Mouse (Mus musculus) midbrain, embryonic 13.5 days (tissue): ENCODE results near the gene Ctse. TPM values are rescaled to one million over a fixed set of nuclear protein-coding genes. Genes with fewer than 3 reads are reported as not detected.

Source experiments
- ATAC-seq: fragments of 200-750 bp; cut with Nextera tagmentation; 2 replicates; pipeline ENCODE4 v1.8.0; 2017; ENCODE audit warnings: mild to moderate bottlenecking, moderate TSS enrichment, moderate library complexity
- H3K27ac ChIP-seq: fragments of 300-500 bp; sonication (generic); 2 replicates; pipeline ENCODE4 v1.5.1; 2015; ENCODE audit warnings: inconsistent platforms, mild to moderate bottlenecking, moderate library complexity
- H3K27me3 ChIP-seq: fragments of 300-500 bp; sonication (generic); 2 replicates; pipeline ENCODE4 v1.6.1; 2015; ENCODE audit warnings: mild to moderate bottlenecking, inconsistent platforms
- H3K36me3 ChIP-seq: fragments of 300-500 bp; sonication (generic); 2 replicates; pipeline ENCODE4 v1.6.1; 2015; ENCODE audit warnings: mild to moderate bottlenecking, inconsistent platforms
- H3K4me1 ChIP-seq: fragments of 300-500 bp; sonication (generic); replicated peaks from 2 replicates; pipeline ENCODE4 v1.6.1; 2015; ENCODE audit warnings: inconsistent platforms
- H3K4me2 ChIP-seq: fragments of 300-500 bp; sonication (generic); replicated peaks from 2 replicates; pipeline ENCODE4 v1.6.1; 2015; ENCODE audit warnings: moderate library complexity, mild to moderate bottlenecking, inconsistent platforms
- H3K4me3 ChIP-seq: fragments of 300-500 bp; sonication (generic); replicated peaks from 2 replicates; pipeline ENCODE4 v1.5.1; 2015; ENCODE audit warnings: mild to moderate bottlenecking, inconsistent platforms
- H3K9ac ChIP-seq: fragments of 300-500 bp; sonication (generic); replicated peaks from 2 replicates; pipeline ENCODE4 v1.6.1; 2015; ENCODE audit warnings: mild to moderate bottlenecking, inconsistent platforms
- H3K9me3 ChIP-seq: fragments of 300-500 bp; sonication (generic); 2 replicates; pipeline ENCODE4 v1.6.1; 2016; ENCODE audit warnings: mild to moderate bottlenecking, inconsistent platforms
- WGBS: fragments of 180-500 bp; shearing (Covaris S2); methylation state at CpG from one replicate; pipeline ENCODE4 v1.1.7; 2015; 5-methylcytosine and 5-hydroxymethylcytosine counted together
- polyA plus RNA-seq: library from polyadenylated mRNA; unstranded; fragments of >200 nt; fragmentation: Nextera tagmentation; extraction: Ambion mirVana; gene quantifications from 2 replicates; pipeline ENCODE4 v1.2.1, GENCODE M21; 2015

Ctse gene
- polyA plus RNA-seq, 1 experiment from 2014 or later = not detected

GRCm38 (mm10) chr1:131659512-131660085 is 21.5 kb downstream of the Ctse start:
- H3K27ac ChIP-seq = no peak overlapping the region
- 75% methylated on average over 5 of the region's 5 CpGs for WGBS

DNA sequence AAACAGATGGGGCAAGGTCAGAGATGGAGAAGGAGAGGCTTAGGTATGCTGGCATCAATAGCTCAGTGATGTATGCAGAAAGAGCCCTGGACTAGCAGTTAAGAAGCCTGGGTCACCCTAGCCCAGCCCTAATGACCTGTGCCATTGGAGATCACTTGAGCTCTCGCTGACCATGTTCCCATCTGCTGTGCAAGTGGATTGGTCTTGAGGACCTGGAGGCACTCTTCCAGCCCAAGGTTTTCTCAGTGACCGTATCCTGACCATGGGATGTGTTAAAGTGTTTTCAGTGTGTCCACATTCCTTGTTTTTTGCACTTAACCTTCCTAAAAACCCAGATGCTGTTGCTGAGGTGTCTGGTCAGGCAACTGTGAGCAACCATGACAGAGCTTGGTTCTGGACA is 22.2 kb downstream of the Ctse start:
- Histone ChIP-seq H3K4me3 (no peak overlapping the region), H3K36me3 (no peaks in the 10 kb centered on the region), H3K4me2 (no peak overlapping the region), H3K9me3 (no peaks in the 10 kb centered on the region), H3K27ac (no peak overlapping the region), H3K27me3 (no peaks in the 10 kb centered on the region), H3K4me1 (peaks cover 7% of the 10 kb centered on the region), H3K9ac (no peak overlapping the region)
- no peak for ATAC-seq
- WGBS = 90% methylated on average over 2 of the region's 2 CpGs

More at GRCm38 (mm10) chr1:131659512-131660085, 21.5 kb downstream of the Ctse start:
- H3K27me3 ChIP-seq = no peaks in the 10 kb centered on the region
- no peak for ATAC-seq
- H3K36me3 ChIP-seq = no peaks in the 10 kb centered on the region
- no peaks in the 10 kb centered on the region for H3K9me3 ChIP-seq
- H3K4me2 ChIP-seq = no peak overlapping the region
- H3K4me1 ChIP-seq = peaks cover 7% of the 10 kb centered on the region
- no peak overlapping the region for H3K9ac ChIP-seq
- H3K4me3 ChIP-seq = no peak overlapping the region

GRCm38 (mm10) chr1:131660716-131661472 is 22.8 kb downstream of the Ctse start:
- H3K9ac ChIP-seq = no peak overlapping the region
- WGBS = 81% methylated on average over 7 of the region's 7 CpGs

DNA sequence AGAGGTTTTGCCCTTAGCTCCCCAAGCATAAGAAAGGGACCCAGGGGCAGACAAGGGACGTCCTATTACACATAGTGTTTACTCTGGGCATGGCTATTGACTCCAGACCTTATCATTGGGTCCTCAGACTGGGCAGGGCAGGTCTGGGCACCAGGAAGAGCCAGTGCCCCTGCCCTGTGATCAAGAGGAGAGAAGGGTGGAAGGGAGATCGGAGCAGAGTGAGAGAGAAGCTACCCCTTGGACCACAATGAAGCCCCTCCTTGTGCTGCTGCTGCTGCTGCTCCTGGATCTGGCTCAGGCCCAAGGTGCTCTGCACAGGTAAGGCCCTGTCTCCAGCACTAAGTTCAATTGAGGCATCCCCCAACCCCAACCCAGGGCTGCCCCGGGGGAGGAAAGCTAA is 23.6 kb downstream of the Ctse start:
- H3K4me3 ChIP-seq = no peak overlapping the region
- H3K9ac ChIP-seq = no peak overlapping the region
- WGBS = 74% methylated on average over 3 of the region's 3 CpGs
- no peaks in the 10 kb centered on the region for H3K27me3 ChIP-seq
- no peak overlapping the region for H3K4me2 ChIP-seq
- no peaks in the 10 kb centered on the region for H3K9me3 ChIP-seq
- no peak overlapping the region for H3K27ac ChIP-seq
- no peaks in the 10 kb centered on the region for H3K36me3 ChIP-seq
- H3K4me1 ChIP-seq = peaks cover 7% of the 10 kb centered on the region
- no peak for ATAC-seq

More at GRCm38 (mm10) chr1:131660716-131661472, 22.8 kb downstream of the Ctse start:
- Histone ChIP-seq H3K36me3 (no peaks in the 10 kb centered on the region), H3K27ac (no peak overlapping the region), H3K4me1 (peaks cover 7% of the 10 kb centered on the region), H3K27me3 (no peaks in the 10 kb centered on the region), H3K4me3 (no peak overlapping the region), H3K4me2 (no peak overlapping the region), H3K9me3 (no peaks in the 10 kb centered on the region)
- ATAC-seq = no peak

GRCm38 (mm10) chr1:131663286-131663995 is 25.3 kb downstream of the Ctse start:
- H3K4me1 ChIP-seq = no peaks in the 10 kb centered on the region
- H3K9me3 ChIP-seq = no peaks in the 10 kb centered on the region
- 91% methylated on average over 9 of the region's 9 CpGs for WGBS
- no peaks in the 10 kb centered on the region for H3K27me3 ChIP-seq
- H3K4me2 ChIP-seq = no peak overlapping the region
- ATAC-seq = no peak
- H3K27ac ChIP-seq = no peak overlapping the region
- no peak overlapping the region for H3K9ac ChIP-seq
- no peak overlapping the region for H3K4me3 ChIP-seq
- no peaks in the 10 kb centered on the region for H3K36me3 ChIP-seq

GRCm38 (mm10) chr1:131664136-131664535 is 26.0 kb downstream of the Ctse start:
- H3K9me3 ChIP-seq = no peaks in the 10 kb centered on the region
- no peaks in the 10 kb centered on the region for H3K36me3 ChIP-seq
- no peaks in the 10 kb centered on the region for H3K4me1 ChIP-seq
- no peak overlapping the region for H3K4me2 ChIP-seq
- no peak overlapping the region for H3K9ac ChIP-seq
- no peak overlapping the region for H3K4me3 ChIP-seq
- no peaks in the 10 kb centered on the region for H3K27me3 ChIP-seq
- WGBS = 91% methylated on average over 5 of the region's 5 CpGs
- no peak for ATAC-seq
- H3K27ac ChIP-seq = no peak overlapping the region

GRCm38 (mm10) chr1:131665886-131666285 is 27.8 kb downstream of the Ctse start:
- no peaks in the 10 kb centered on the region for H3K36me3 ChIP-seq
- H3K4me1 ChIP-seq = no peaks in the 10 kb centered on the region
- ATAC-seq = no peak
- H3K4me2 ChIP-seq = no peak overlapping the region
- H3K27ac ChIP-seq = no peak overlapping the region
- H3K9ac ChIP-seq = no peak overlapping the region
- H3K27me3 ChIP-seq = no peaks in the 10 kb centered on the region
- H3K4me3 ChIP-seq = no peak overlapping the region
- 74% methylated on average over 1 of the region's 1 CpGs for WGBS
- H3K9me3 ChIP-seq = no peaks in the 10 kb centered on the region

GRCm38 (mm10) chr1:131671113-131671512 is 33.0 kb downstream of the Ctse start:
- no peak for ATAC-seq
- Histone ChIP-seq H3K4me3 (no peak overlapping the region), H3K9me3 (no peaks in the 10 kb centered on the region), H3K4me2 (no peak overlapping the region), H3K9ac (no peak overlapping the region), H3K27ac (no peak overlapping the region), H3K27me3 (no peaks in the 10 kb centered on the region), H3K4me1 (no peaks in the 10 kb centered on the region), H3K36me3 (no peaks in the 10 kb centered on the region)
- WGBS = 89% methylated on average over 8 of the region's 8 CpGs

DNA sequence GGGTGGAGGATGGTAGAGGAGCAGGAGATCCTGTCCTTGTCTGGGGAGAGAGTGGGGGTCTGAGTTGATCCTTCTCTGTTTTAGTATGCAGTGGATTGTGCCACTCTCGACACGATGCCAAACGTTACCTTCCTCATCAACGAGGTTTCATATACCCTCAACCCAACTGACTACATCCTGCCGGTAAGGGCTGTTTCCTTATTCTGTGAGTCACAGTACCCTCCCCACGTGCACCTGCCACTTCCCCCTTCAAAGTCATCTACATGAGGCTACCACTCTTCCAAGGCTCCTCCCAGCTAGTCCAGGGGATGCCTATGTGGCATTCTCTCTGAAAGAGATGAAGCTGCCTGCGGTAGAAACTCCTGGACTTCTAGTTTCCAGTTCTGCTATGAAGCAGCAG is 34.3 kb downstream of the Ctse start:
- no peaks in the 10 kb centered on the region for H3K4me1 ChIP-seq
- no peaks in the 10 kb centered on the region for H3K36me3 ChIP-seq
- ATAC-seq = no peak
- H3K9me3 ChIP-seq = no peaks in the 10 kb centered on the region
- H3K4me2 ChIP-seq = no peak overlapping the region
- H3K27ac ChIP-seq = no peak overlapping the region
- H3K27me3 ChIP-seq = no peaks in the 10 kb centered on the region
- no peak overlapping the region for H3K9ac ChIP-seq
- H3K4me3 ChIP-seq = no peak overlapping the region
- 87% methylated on average over 7 of the region's 7 CpGs for WGBS

DNA sequence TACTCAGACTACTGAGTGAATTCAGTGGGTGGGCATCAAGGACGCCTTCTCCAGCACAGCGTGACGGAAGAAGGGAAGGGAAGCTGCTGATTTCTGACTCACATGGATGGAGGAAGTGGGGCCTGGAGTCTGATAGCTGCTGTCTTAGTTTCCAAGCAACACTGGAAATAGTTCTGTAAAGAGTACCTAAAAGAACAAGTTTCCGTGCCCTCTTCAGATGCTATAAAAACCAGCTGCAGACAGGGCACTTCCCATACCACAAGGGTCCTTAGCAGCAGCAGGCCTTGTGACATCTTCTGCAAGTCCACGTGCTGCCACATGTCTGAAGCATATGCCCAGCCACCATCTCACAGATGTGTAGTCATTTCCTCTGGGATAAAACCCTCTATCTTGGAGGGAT is 41.5 kb downstream of the Ctse start:
- no peak for ATAC-seq
- Histone ChIP-seq H3K4me1 (no peaks in the 10 kb centered on the region), H3K9me3 (no peaks in the 10 kb centered on the region), H3K27ac (no peak overlapping the region), H3K9ac (no peak overlapping the region), H3K4me2 (no peak overlapping the region), H3K27me3 (no peaks in the 10 kb centered on the region), H3K4me3 (no peak overlapping the region), H3K36me3 (no peaks in the 10 kb centered on the region)
- 84% methylated on average over 5 of the region's 5 CpGs for WGBS

DNA sequence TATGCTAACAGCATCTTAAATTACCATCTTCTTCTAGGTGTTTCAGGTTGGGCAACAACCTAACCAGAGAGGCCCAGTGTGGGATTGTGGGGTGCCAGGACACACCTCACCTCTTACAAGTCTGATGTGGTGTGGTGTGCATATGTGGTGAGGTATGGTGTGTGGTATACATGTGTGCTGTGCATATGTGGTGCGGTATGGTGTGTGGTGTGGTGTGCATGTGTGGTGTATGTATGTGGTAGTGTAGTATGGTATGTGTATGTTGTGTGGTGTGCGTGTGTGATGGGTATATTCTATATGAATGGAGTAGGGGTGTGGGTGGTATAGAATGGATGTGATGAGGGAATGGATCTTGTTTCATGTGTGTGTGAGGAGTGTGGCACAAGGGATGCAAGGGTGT is 49.6 kb downstream of the Ctse start:
- ATAC-seq = no peak
- Histone ChIP-seq H3K27ac (no peak overlapping the region), H3K9ac (no peak overlapping the region), H3K4me3 (no peak overlapping the region), H3K9me3 (no peaks in the 10 kb centered on the region), H3K4me1 (no peaks in the 10 kb centered on the region), H3K27me3 (no peaks in the 10 kb centered on the region), H3K36me3 (no peaks in the 10 kb centered on the region), H3K4me2 (no peak overlapping the region)
- 97% methylated on average over 2 of the region's 2 CpGs for WGBS

- Histone ChIP-seq H3K4me2 (no peak within 1 kb of the TSS), H3K9ac (no peak within 1 kb of the TSS), H3K4me1 (no peaks in the 10 kb centered on the region), H3K27ac (no peak within 1 kb of the TSS), H3K4me3 (no peak within 1 kb of the TSS), H3K27me3 (no peaks in the 10 kb centered on the region), H3K36me3 (no peaks in the 10 kb centered on the region), H3K9me3 (no peaks in the 10 kb centered on the region)
- WGBS = 62% methylated on average over 8 of the region's 8 CpGs
- no peak for ATAC-seq
These were observed 50.4 kb downstream of the Ctse start, which contains the start of gene Rab7b for GRCm38 (mm10) chr1:131688475-131688874. Gene Rab7b, plus strand, starts transcription at chr1:131688695.
